Mouse (Mus musculus) midbrain, embryonic 13.5 days (tissue): Measurements from ENCODE around the gene Wfdc5. TPM values are rescaled to one million over a fixed set of nuclear protein-coding genes. Genes with fewer than 3 reads are reported as not detected.

Experiments
- ATAC-seq: fragments of 200-750 bp; cut with Nextera tagmentation; 2 replicates; pipeline ENCODE4 v1.8.0; 2017; ENCODE audit warnings: mild to moderate bottlenecking, moderate TSS enrichment, moderate library complexity
- H3K27ac ChIP-seq: fragments of 300-500 bp; sonication (generic); 2 replicates; pipeline ENCODE4 v1.5.1; 2015; ENCODE audit warnings: inconsistent platforms, mild to moderate bottlenecking, moderate library complexity
- H3K27me3 ChIP-seq: fragments of 300-500 bp; sonication (generic); 2 replicates; pipeline ENCODE4 v1.6.1; 2015; ENCODE audit warnings: mild to moderate bottlenecking, inconsistent platforms
- H3K36me3 ChIP-seq: fragments of 300-500 bp; sonication (generic); 2 replicates; pipeline ENCODE4 v1.6.1; 2015; ENCODE audit warnings: mild to moderate bottlenecking, inconsistent platforms
- H3K4me1 ChIP-seq: fragments of 300-500 bp; sonication (generic); replicated peaks from 2 replicates; pipeline ENCODE4 v1.6.1; 2015; ENCODE audit warnings: inconsistent platforms
- H3K4me2 ChIP-seq: fragments of 300-500 bp; sonication (generic); replicated peaks from 2 replicates; pipeline ENCODE4 v1.6.1; 2015; ENCODE audit warnings: moderate library complexity, mild to moderate bottlenecking, inconsistent platforms
- H3K4me3 ChIP-seq: fragments of 300-500 bp; sonication (generic); replicated peaks from 2 replicates; pipeline ENCODE4 v1.5.1; 2015; ENCODE audit warnings: mild to moderate bottlenecking, inconsistent platforms
- H3K9ac ChIP-seq: fragments of 300-500 bp; sonication (generic); replicated peaks from 2 replicates; pipeline ENCODE4 v1.6.1; 2015; ENCODE audit warnings: mild to moderate bottlenecking, inconsistent platforms
- H3K9me3 ChIP-seq: fragments of 300-500 bp; sonication (generic); 2 replicates; pipeline ENCODE4 v1.6.1; 2016; ENCODE audit warnings: mild to moderate bottlenecking, inconsistent platforms
- WGBS: fragments of 180-500 bp; shearing (Covaris S2); methylation state at CpG from one replicate; pipeline ENCODE4 v1.1.7; 2015; 5-methylcytosine and 5-hydroxymethylcytosine counted together
- polyA plus RNA-seq: library from polyadenylated mRNA; unstranded; fragments of >200 nt; fragmentation: Nextera tagmentation; extraction: Ambion mirVana; gene quantifications from 2 replicates; pipeline ENCODE4 v1.2.1, GENCODE M21; 2015

Wfdc5 gene
- polyA plus RNA-seq, 1 experiment from 2014 or later = not detected

GRCm38 (mm10) chr2:164194959-164195630 lies 12.6 kb upstream of the Wfdc5 start:
- Histone ChIP-seq H3K27ac (no peak overlapping the region), H3K4me2 (no peak overlapping the region), H3K9me3 (no peaks in the 10 kb centered on the region), H3K4me1 (no peaks in the 10 kb centered on the region), H3K9ac (no peak overlapping the region), H3K4me3 (no peak overlapping the region), H3K27me3 (no peaks in the 10 kb centered on the region), H3K36me3 (no peaks in the 10 kb centered on the region)
- 86% methylated on average over 5 of the region's 5 CpGs for whole genome bisulfite sequencing
- no peak for ATAC-seq

GRCm38 (mm10) chr2:164192279-164192678 lies 9.7 kb upstream of the Wfdc5 start:
- no peaks in the 10 kb centered on the region for H3K36me3 ChIP-seq
- H3K27me3 ChIP-seq = no peaks in the 10 kb centered on the region
- no peak for ATAC-seq
- no peaks in the 10 kb centered on the region for H3K4me1 ChIP-seq
- H3K9me3 ChIP-seq = no peaks in the 10 kb centered on the region
- no peak overlapping the region for H3K4me2 ChIP-seq
- H3K4me3 ChIP-seq = no peak overlapping the region
- no peak overlapping the region for H3K27ac ChIP-seq
- no peak overlapping the region for H3K9ac ChIP-seq

DNA sequence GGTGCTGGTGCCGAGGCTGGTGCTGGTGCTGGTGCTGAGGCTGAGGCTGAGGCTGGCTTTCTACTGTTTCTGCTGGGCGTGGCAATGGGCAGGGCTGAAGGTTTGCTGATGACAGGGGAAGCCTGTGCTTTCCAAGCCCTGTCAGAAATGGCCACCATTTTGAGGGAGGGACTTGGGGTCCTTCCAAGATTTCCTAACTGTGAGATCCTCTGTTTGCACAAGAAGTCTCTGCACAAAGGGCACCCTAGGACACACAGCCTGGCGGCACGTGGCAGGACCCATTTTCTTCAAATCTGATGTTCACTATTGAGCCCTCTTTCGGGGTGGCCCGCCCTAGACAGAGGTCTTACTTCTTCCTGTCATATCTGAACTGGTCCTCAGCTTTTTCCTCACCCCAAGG lies 8.0 kb upstream of the Wfdc5 start, which contains the start of gene Wfdc12:
Gene Wfdc12 (minus strand): TSS at position 33 of the 400 bp plus-strand sequence.
- WGBS = 92% methylated on average over 6 of the region's 6 CpGs
- Histone ChIP-seq H3K4me3 (no peak within 1 kb of the TSS), H3K4me1 (no peaks in the 10 kb centered on the region), H3K27me3 (no peaks in the 10 kb centered on the region), H3K36me3 (no peaks in the 10 kb centered on the region), H3K4me2 (no peak within 1 kb of the TSS), H3K27ac (no peak within 1 kb of the TSS), H3K9me3 (no peaks in the 10 kb centered on the region), H3K9ac (no peak within 1 kb of the TSS)
- no peak for ATAC-seq

- Histone ChIP-seq H3K36me3 (no peaks in the 10 kb centered on the region), H3K4me2 (no peak overlapping the region), H3K9me3 (no peaks in the 10 kb centered on the region), H3K4me3 (no peak overlapping the region), H3K27me3 (no peaks in the 10 kb centered on the region), H3K27ac (no peak overlapping the region), H3K4me1 (peaks cover 5% of the 10 kb centered on the region; the same call in 1 of the 2 replicates), H3K9ac (no peak overlapping the region)
- 26% methylated on average over 5 of the region's 5 CpGs for WGBS
- no peak for ATAC-seq
Measured at GRCm38 (mm10) chr2:164188722-164189121, 6.2 kb upstream of the Wfdc5 start.

GRCm38 (mm10) chr2:164184145-164184719 lies 1.7 kb upstream of the Wfdc5 start:
- Histone ChIP-seq H3K27ac (no peak overlapping the region), H3K4me2 (no peak overlapping the region), H3K36me3 (no peaks in the 10 kb centered on the region), H3K9me3 (no peaks in the 10 kb centered on the region), H3K4me3 (no peak overlapping the region), H3K4me1 (peaks cover 5% of the 10 kb centered on the region; the same call in 1 of the 2 replicates), H3K9ac (no peak overlapping the region), H3K27me3 (no peaks in the 10 kb centered on the region)
- WGBS = 42% methylated on average over 9 of the region's 9 CpGs
- no peak for ATAC-seq

GRCm38 (mm10) chr2:164183340-164183739 lies 798 bp upstream of the Wfdc5 start:
- H3K9me3 ChIP-seq = no peaks in the 10 kb centered on the region
- H3K4me3 ChIP-seq = no peak overlapping the region
- H3K9ac ChIP-seq = no peak overlapping the region
- H3K27me3 ChIP-seq = no peaks in the 10 kb centered on the region
- peaks cover 5% of the 10 kb centered on the region; the same call in 1 of the 2 replicates for H3K4me1 ChIP-seq
- H3K27ac ChIP-seq = no peak overlapping the region
- H3K4me2 ChIP-seq = no peak overlapping the region
- 79% methylated on average over 9 of the region's 9 CpGs for WGBS
- no peak for ATAC-seq
- H3K36me3 ChIP-seq = no peaks in the 10 kb centered on the region

- H3K27me3 ChIP-seq = 0 out of 2 replicates have a peak, but pooled peaks cover 3% of the 10 kb centered on the region
- H3K27ac ChIP-seq = no peak overlapping the region
- no peak overlapping the region for H3K4me3 ChIP-seq
- no peak overlapping the region for H3K4me2 ChIP-seq
- ATAC-seq = no peak
- WGBS = 93% methylated on average over 4 of the region's 4 CpGs
- H3K9me3 ChIP-seq = no peaks in the 10 kb centered on the region
- no peaks in the 10 kb centered on the region for H3K36me3 ChIP-seq
- H3K9ac ChIP-seq = no peak overlapping the region
- peaks cover 5% of the 10 kb centered on the region; the same call in 1 of the 2 replicates for H3K4me1 ChIP-seq
Measured at GRCm38 (mm10) chr2:164180770-164181169, 1.8 kb downstream of the Wfdc5 start.

DNA sequence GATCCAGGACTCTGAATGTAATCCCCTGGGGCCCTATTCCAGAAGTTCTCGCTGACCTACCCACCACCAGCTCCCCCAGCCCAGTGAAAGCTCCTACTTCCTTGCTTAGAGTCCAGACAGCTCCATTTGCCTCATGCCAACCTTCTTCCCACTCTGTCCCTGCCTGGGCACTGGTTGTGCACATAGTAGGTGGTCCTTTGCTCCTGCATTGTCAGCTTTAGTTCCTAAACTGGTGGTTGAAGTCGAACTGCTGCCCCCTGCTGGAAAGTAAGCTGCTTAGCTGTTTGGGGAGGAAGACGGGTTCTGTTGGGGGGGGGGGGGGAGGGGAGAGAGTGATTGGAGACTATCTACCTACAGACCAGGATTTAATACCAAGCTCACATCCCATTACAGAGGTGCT lies 2.4 kb downstream of the Wfdc5 start:
- ATAC-seq = no peak
- H3K9me3 ChIP-seq = no peaks in the 10 kb centered on the region
- WGBS = 35% methylated on average over 3 of the region's 3 CpGs
- 0 out of 2 replicates have a peak, but pooled peaks cover 3% of the 10 kb centered on the region for H3K27me3 ChIP-seq
- no peaks in the 10 kb centered on the region for H3K36me3 ChIP-seq
- peaks cover 5% of the 10 kb centered on the region; the same call in 1 of the 2 replicates for H3K4me1 ChIP-seq
- no peak overlapping the region for H3K9ac ChIP-seq
- H3K27ac ChIP-seq = no peak overlapping the region
- H3K4me3 ChIP-seq = no peak overlapping the region
- no peak overlapping the region for H3K4me2 ChIP-seq

DNA sequence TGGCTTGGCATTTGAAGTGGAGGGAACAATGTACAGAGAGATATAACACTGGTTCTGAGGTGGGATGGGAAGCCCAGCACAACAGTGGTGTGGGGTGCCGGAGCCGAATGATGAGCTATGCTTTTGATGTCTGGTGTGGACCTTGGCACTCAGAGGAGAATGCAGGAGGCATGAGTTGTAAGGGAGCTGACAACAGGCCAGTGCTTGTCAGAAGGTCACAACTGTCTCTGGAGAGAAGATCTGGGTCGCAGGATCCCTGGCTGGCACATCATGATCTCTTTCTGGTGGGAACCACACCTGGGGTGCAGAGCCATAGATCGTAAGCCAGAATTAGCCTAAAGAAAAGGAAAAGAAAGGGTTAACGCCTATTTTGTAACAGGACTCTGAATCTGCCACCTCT lies 4.7 kb downstream of the Wfdc5 start:
- no peak for ATAC-seq
- peaks cover 13% of the 10 kb centered on the region for H3K27me3 ChIP-seq
- no peaks in the 10 kb centered on the region for H3K36me3 ChIP-seq
- no peak overlapping the region for H3K4me3 ChIP-seq
- no peaks in the 10 kb centered on the region for H3K9me3 ChIP-seq
- WGBS = 92% methylated on average over 5 of the region's 5 CpGs
- no peak overlapping the region for H3K4me2 ChIP-seq
- H3K27ac ChIP-seq = no peak overlapping the region
- H3K4me1 ChIP-seq = no peaks in the 10 kb centered on the region
- H3K9ac ChIP-seq = no peak overlapping the region

DNA sequence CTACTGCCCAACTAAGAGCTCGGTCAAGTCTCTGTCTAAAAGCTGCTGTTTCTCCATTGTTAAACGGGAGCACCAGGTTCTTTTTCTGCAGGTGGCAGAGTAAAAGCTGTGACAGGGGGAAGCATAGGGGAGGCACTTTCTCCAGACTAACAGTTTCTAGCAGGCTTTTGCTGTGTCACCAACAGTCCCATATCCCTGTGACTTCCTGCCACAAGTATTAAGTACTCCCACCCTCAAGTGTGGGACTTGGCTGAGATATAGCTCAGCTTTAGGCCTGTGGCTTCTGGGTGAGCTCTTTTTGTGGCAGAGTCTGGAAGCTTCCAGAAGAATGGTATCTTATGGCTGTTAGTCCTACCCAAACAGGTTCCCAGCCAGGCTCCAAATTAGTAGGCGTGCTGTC lies 6.7 kb downstream of the Wfdc5 start:
- 79% methylated on average over 3 of the region's 3 CpGs for WGBS
- Histone ChIP-seq H3K27me3 (peaks cover 28% of the 10 kb centered on the region), H3K4me3 (no peak overlapping the region), H3K36me3 (no peaks in the 10 kb centered on the region), H3K4me2 (no peak overlapping the region), H3K27ac (no peak overlapping the region), H3K4me1 (peaks cover 10% of the 10 kb centered on the region), H3K9me3 (no peaks in the 10 kb centered on the region), H3K9ac (no peak overlapping the region)
- no peak for ATAC-seq

GRCm38 (mm10) chr2:164174649-164175395 lies 7.7 kb downstream of the Wfdc5 start:
- WGBS = 81% methylated on average over 8 of the region's 8 CpGs
- no peak for ATAC-seq

DNA sequence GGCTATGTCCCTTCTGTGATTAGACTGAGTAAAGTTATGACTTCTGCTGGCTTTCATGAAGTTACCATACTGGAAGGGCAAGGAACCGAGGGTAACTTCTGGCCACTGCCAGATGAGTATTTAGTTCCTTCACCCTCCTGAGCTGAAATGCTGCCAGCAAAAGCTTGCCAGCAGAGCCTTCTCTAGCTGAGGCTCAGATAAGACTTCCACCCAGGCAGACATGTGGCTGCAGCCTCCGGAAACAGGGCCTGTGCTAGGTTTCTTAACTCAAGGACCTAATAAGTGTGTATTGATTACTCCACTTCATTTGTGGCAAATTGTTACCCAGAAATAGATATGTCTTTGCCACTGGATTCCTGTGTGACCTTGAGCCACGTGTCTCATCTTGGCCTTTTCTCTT lies 9.1 kb downstream of the Wfdc5 start:
- Histone ChIP-seq H3K36me3 (no peaks in the 10 kb centered on the region), H3K4me3 (no peak overlapping the region), H3K27ac (no peak overlapping the region), H3K9me3 (no peaks in the 10 kb centered on the region), H3K9ac (no peak overlapping the region), H3K27me3 (peaks cover 52% of the 10 kb centered on the region), H3K4me2 (no peak overlapping the region), H3K4me1 (peaks cover 23% of the 10 kb centered on the region)
- no peak for ATAC-seq
- 76% methylated on average over 3 of the region's 3 CpGs for WGBS

More at GRCm38 (mm10) chr2:164174649-164175395, 7.7 kb downstream of the Wfdc5 start:
- Histone ChIP-seq H3K4me1 (peaks cover 20% of the 10 kb centered on the region), H3K36me3 (no peaks in the 10 kb centered on the region), H3K27ac (no peak overlapping the region), H3K9me3 (no peaks in the 10 kb centered on the region), H3K4me2 (no peak overlapping the region), H3K9ac (no peak overlapping the region), H3K27me3 (peaks cover 38% of the 10 kb centered on the region), H3K4me3 (no peak overlapping the region)
